Mouse (Mus musculus) fat pad, adult 2 months (tissue): Measurements from ENCODE around the gene D630003M21Rik.

Source experiments
- DNase-seq: peaks from one replicate; pipeline ENCODE4 v3.0.0-alpha.2; 2011; ENCODE audit warnings: low read depth, low spot score; ENCODE audit errors: extremely low read depth

The D630003M21Rik gene

DNA sequence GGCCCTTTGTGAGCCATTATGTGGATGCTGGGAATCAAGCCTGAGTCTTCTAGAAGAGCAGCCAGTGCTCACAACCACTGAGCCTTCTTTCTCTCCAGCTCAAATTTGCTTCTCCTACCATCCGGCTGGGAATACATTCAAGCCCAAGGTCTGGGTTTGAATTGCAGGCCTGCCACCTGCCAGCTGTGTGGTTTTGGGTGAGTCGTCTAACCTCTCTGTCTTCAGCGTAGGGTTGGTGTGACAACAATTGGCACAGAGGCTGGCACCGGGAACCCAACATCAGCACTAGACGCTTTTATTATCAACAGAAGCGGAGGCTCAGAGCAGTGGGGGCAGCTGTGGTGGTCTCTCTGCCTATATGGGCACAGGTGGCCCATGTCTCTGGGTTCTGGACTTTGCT lies 30.2 kb downstream of the D630003M21Rik start:
- DNase-seq, result no peak

DNA sequence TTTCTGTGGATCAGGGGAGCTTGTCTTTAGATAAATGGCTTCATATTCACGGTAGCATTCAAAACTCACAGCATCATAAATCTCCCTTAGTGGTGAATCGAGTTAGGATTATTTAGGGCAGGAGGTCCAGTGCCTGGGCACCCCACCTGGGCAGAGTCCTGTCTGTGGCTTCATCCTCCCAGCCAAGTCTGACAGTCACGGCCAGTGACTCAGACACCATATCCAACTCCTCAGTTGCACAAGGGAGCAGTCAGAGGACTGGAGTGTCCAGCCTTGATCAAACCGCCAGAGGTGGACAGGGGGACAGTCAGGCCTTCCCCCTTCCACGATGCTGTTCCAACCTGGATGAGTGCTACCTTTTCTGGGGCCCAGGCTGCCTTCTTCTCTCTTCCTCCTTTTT lies 31.1 kb downstream of the D630003M21Rik start:
- DNase-seq, result no peak

DNA sequence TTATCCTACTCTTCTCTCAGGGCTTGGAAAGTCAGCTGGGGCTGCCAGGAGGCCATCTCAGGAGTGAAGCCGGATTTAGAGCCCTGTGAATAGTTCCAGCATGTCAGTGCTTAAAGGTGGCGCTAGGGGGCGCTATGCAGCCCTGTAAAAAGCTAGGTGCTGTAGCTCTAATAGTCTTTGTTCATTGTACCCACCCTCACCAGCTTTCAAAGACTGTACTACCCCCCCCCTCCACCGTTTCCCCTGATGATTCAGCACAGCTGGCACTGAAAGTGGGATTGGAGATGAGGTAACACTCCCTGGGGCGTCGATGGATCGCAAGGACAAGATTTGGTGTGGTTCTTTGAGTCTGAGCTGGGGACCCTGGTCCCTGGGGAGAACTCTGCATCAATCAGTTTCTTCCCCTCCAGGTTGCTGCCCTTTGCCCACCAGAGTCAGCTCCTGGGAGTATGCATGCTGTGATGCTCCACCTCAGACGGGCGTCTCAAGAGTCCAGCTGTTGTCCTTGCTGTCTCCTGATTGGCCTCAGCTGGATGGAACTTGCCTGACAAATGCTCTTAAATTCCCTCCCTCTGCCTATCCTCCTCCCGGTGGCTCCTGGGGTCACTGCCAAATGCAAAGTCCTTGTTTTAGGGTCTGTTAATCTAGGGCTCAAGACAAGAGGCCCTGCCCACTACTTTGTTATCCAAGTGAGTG lies 33.9 kb downstream of the D630003M21Rik start:
- no peak for DNase-seq

DNA sequence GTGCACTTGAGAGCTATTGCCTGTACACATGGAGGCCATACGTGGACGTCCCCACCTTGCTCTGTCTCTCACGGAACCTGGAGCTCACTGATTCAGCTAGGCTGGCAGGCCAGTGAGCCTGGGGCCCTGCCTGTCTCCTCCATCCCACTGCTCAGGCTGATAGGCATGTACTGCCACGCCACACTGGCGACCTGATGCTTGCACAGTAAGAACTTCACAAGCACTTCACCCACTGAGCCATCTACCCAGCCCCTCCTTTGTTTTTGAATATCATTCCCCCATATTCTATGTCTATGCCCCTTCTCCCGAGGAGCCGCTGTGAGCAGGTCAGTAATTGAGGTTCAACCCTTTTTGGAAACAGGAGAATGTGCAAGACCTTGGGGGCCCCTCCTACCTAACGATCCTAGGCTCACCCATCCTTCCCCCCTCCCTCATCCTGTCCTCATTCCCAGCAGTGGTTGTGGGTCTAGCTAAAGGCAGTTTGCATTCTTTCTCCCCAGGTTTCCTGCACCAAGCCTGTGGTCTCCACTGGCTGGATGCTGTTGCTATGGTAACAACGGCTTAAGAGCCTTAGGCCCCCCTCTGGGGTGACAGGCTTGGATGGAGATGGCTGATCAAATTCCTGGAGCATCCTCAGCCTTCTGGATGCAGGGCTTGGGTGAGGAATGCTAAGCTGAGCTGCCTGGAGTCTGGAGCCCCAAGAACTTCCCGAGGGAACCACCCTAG lies 35.2 kb downstream of the D630003M21Rik start:
- no peak for DNase-seq

DNA sequence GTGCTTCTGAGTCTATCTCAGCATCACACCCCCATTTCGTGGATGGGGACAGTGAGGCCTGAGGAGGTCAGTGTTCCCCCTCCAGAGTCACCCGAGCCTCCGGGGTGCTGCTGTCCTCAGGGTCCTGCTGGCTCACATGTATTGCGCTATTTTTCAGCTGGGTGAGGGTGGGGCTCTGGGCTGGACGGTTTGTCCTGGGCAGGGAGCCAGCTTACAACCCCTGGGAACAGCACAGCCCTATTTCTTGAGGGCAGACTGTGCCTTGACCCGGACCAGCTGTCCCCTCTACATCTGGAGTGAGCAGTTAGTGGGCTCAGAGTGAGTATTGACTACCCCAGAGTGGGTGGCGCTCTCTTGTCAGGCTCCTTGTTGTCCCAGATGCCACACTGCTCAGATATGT lies 37.9 kb downstream of the D630003M21Rik start:
- DNase-seq, result no peak

DNA sequence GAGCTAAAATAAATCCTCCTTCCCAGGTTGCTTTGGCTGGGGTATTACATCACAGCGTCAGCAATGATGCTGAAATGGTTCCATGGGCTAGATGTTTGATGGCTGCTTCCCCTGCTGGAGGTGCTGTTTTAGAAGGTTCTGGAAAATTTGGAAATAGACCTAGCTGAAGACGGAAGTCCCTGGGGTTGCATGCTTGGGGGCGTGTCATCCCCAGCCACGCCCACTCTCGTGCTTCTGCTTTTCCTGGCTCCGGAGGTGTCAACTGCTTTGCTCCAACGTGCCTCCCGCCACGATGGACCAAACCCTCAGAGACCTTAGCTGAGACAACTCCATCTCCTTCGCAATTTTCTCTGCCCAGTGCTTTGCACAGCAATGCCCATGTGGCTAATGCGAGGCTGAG lies 39.6 kb downstream of the D630003M21Rik start:
- DNase-seq, result no peak

DNA sequence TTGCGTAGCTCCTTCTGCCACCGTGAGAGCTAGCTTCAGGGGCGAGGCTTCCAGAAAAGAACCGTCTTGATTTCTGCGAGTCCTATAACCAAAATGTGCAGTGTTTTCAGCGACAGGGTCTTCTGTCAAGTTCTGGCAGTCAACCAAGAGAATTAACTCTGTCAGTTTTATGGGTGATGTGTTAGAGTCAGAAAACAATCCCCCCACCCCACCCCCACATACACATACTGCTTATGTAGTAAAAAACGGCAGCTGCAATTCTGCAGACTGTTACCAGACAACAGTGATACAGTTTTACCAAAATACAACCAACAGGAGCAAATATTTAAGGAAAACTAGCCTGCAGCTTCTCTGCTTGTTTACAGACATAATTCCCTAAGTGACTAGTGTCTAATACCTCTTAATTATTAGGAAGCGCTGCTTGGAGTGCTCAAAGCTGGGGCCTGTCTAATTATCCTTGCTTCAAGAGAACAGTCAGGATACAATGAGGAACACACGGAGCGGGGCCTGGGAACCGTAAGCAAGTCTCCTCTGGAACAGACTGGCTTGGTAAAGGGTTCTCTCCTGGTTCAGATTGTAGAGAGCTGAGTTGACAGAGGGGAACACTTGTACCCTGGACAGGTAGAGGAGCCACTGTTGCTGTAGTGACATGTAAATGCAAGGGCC lies 42.7 kb downstream of the D630003M21Rik start:
- no peak for DNase-seq

DNA sequence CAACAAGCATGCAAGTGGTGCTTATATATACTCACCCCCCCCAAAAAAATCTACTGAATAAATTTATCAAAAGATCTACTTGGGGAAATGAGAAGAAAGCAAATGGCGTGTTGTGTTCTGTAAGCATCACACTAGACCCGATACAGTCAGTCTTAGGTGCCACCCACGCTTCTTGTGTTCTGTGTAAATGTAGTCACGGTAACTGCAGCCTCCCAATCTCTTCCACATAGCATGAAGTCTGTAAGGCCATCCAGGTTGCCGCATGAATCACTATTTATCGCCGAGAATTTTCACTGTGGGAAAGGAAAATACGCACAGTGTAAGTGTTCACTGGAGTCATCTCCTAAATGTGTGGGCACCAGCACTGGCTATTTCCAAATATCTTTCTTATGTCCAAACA lies 45.8 kb downstream of the D630003M21Rik start:
- no peak for DNase-seq

DNA sequence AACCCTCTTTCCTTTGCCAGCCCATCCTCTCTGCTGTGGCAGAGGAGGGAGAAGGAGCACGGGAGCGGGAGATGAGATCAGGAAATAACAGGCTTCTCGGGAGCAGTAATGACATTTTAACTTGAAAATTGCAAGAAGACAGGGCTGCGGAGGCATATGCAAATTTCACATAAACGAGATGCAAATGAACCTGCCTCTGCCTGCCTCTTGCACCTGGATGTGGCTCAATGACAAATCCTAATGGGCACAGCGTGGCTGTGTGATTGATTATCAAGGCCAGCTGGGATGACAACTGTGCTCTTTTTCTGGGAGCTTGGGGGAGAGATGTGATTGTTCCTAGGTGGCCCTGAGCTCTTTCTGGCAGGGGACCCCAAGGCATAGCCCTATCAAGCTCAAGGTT lies 47.1 kb downstream of the D630003M21Rik start:
- DNase-seq, result no peak

DNA sequence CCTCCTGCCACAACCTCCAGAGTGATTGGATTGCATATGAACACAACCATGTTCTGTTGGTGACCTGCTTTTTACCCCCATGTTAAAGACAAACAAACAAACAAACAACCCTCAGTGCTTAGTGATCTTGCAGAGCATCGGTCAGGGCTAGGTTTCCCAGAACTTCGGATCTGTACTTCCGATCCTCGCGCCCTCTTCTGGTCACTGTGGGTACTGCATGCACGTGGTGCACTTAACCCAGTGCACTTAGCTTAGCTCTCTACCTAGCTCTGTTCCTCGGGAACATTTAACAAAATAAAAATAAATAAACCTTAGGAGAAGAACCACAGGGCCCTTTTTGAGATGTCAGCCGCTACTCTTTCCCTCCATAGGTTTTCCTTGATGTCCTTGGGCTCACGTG lies 48.2 kb downstream of the D630003M21Rik start:
- no peak for DNase-seq

DNA sequence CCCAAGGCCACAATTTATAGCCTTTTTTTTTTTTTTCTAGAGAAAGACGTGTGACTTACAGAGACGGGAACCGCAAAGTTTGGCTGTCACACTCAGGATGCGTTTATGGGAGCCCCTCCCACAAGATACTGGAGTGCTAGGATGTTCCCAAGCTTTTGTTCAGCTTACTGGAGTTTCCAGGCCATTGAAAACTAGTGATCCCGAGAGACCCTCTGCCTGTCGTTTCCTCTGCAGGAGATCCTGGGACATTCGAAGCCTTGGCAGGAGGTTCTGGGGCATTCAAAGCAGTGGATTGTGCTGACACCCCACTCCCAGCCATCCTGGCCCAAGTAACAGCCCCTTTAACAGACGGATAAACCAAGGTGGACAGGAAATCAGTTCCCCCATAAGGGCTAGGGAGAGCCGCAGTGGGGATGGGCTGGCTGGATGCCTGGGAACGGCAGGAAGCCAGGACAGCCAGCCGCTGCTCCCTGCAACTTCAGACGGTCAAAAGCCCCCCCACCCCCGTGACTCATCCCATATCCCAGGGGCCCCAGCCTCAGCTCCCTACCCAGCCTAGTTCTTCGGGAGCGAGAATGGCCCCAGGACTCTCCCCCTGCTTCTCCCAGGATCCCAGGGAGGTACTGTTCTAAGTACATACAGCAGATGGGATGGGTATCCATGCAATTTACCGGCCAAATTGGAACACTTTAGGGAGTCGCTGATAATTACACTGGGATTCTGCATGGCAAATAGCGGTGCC lies 49.5 kb downstream of the D630003M21Rik start:
- no peak for DNase-seq

DNA sequence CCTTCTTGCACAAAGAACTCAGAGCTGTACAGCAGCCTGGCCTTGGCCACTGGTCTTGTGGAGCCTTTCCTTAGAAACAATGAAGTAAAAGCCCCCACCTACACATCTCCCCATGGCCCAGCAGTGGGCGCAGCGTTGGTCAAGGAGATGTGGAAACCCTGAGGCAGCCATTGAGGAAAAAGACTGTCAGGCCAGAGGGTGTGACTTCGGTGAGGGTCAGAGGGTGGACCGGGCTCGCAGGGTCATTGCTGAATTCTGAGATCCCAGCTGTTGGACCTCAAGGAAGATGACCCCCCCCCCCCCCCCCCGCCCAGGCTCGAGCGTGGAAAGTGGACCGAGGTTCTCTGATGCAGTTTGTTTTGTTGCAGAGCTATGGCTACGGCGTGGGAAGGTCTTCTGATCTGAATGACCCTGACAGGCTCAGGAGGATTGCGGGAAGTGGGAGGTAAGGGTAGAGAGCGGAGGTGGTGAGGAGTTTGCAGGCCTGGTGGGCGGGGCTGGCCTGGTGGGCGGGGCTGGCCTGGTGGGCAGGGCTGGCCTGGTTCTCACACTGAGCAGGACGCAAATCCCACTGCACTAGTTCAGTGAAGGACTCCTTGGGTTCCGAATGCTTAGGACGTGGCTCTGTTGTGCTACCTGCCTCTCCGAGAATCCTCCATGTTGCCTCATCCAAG lies 50.2 kb downstream of the D630003M21Rik start:
- no peak for DNase-seq

DNA sequence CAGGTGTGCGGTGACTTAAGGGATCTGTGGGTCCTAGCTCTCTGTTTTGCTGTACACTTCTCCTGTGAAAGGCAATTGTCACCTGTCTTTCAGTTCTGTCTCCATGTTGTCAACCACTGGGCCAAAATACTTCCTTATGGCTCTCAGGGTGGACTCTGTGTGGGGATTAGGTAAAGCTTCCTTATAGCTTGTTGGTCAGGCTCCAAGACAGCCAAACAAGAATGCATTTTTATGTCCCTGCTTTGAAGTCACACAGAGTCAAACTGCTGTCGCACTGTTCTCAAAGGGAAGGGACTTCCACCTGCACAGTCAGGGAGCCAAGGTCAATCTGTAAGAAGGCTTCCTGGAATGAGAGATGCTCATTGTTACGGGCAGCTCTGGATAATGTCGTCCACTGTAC lies 50.9 kb downstream of the D630003M21Rik start:
- no peak for DNase-seq

DNA sequence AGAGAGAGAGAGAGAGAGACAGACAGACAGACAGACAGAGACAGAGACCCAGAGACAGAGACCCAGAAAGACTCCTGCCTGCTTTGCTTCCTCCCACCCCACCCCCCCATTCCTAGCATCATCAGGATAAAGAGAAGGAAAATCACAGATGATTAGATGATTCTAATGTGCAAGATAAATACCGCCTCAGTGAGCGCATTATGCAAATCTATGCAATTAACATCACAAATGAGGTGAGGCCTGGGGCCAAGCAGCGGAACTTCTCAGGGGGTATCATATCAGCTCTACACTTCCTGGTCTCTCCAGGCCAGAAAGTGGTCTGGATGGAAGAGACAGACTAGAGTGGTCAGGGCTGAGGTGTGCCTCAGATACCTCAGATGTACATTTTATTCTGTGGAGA lies 51.4 kb downstream of the D630003M21Rik start:
- DNase-seq, result no peak

DNA sequence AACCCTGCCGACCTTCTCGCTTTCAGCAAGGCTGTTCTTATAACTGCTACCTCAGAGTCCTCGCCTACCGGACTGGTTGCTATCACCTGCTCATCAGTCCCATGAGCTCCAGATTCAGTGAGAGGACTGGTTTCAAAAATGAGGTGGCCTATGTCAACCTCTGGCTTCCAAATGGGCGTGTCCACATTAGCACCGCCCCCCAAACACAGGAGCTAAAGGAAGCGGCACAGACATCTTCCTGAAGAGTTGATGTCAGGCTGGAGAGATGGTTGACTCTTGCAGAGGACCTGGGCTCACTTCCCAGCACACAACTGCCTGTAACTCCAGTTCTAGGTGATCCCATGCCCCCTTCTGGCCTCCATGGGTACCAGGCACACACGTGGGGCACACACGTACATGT lies 52.3 kb downstream of the D630003M21Rik start:
- no peak for DNase-seq

DNA sequence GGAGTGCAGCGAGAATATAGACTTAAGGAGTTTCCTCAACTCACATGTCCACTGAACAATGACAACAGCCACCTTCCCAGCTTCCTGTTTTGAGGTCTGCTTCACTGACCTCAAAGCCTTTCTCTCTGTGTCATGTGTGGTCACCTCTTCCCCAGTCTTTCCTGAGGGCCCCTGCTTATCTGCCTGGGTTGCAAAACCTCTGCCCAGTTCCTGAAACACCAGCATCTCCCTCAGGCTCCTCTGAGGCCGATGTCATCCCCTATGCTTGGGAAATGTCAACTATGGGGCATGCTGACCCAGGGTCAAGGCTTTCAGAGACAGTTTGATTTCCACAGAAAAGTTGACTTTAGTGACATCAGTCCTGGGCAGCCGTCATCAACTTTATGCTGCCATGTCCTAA lies 53.6 kb downstream of the D630003M21Rik start:
- DNase-seq, result no peak

DNA sequence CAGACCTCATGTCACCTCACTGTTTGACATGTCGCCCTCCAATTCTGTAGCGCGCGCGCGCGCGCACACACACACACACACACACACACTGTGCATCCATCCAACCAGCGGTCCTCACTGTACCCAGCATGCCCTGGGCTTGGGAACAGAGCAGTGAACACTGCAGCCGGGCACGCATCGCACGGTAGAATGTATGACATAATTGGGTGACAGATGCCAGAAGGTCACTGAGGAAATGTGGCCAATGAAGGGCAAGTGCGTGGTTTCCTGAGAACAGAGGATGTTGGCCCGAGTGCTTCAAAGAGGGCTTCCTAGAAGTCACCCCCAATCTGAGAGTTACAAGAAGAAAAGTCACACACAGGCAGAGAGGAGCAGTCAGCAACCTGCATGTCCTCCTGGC lies 54.1 kb downstream of the D630003M21Rik start:
- no peak for DNase-seq

DNA sequence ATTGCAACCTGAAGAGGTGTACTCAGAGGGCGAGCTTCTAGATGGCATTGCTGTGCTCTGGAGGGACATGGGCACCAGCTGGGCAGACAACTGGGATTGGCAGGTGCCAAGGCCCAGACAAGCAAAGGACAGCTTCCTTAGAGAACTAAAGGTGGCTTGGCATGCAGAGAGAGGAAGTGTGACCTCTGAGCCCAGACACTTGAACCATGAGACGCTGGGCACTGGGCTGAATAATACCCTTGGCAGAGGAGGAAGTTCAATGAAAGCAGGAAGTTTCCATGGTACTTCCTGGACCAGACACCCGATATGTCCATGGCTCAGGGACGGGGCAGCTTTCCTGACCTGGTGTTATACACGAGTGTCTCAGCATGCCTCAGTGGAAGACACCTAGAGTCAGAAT lies 54.6 kb downstream of the D630003M21Rik start:
- DNase-seq, result no peak

DNA sequence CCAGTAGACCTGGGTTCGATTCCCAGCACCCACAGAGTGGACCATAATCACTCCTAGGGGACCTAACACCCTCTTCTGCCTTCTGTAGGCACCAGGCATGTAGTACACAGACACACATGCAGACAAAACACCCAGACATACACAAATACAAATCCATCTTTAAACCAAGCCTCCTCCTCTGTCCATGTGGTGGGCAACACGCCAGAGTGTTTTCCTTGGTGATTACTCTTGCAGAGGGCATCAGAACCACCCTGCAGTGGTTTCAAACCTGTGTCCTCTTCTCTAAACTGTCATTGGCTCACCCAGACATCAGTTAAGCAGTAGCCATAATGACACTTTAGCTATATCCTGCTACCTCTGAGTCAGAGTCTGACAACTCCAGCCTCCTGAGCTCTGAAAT lies 58.6 kb downstream of the D630003M21Rik start:
- DNase-seq, result no peak

DNA sequence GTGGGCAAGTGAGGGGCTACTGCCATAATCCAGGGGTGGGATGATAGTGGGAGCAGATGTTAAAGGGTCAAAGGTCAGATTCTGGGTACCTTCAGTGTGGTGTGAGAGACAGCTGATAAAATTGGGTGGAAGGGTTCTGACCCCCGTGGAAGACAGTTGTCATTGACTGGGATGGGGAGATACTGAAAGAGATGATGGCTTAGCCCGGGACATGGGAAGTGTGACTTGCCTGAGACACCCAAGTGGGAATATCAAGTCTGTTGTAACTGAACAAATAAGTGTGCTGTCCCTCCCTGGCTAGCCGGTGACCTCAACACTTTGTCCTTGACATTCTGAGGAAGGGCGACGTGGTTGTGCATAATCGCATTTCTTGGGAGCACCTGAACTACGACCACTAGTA lies 59.3 kb downstream of the D630003M21Rik start:
- no peak for DNase-seq

DNA sequence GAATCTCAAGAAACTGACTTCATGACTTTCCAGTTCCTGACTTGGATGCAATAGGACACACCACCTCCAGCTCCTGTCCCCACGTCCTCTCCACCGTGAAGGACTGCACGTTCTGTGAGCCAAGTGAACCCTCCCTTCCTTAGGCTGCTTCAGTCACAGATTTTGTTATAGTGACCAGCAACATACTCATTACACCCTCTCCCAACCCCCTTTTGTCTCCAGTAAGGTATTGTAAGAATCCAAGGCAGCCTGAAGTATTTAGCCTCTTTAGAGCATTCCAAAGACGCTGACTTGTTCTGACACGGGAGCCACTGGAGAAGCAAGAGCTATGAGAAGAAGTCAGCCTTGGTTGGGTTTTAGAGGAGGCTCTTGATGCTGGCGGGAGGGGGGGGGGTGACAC lies 59.7 kb downstream of the D630003M21Rik start:
- no peak for DNase-seq
